25 mouse cellular contexts compared by ENCODE assay signal in genomic region chr2:131970597-131970996, GRCm38 (mm10). TPM values are rescaled to one million over a fixed set of nuclear protein-coding genes. Genes with fewer than 3 reads are reported as not detected.
DNase-seq lines count a peak whose midpoint lies in the region; ATAC-seq and TF ChIP-seq lines count a peak whose summit lies in the region.
"Had no signal": no experiment of that assay in that cellular context is flagged by ENCODE, and none has a peak within 500 bp of the region (broad histone marks: within the 10 kb centered on the region; RNA-seq: fewer than 3 reads in every experiment).

No protein-coding gene starts in this region.

- no peaks in the 10 kb centered on the region; the same call in 1 of the 2 replicates for H3K9me3 ChIP-seq in E14TG2a.4 (ENCODE audit: low read length)
- no peaks in the 10 kb centered on the region for H3K9me3 ChIP-seq in forebrain, embryonic 12.5 days
- H3K9me3 ChIP-seq: embryonic facial prominence, embryonic 12.5 days; embryonic facial prominence, embryonic 15.5 days; forebrain, embryonic 15.5 days; hindbrain, embryonic 10.5 days; hindbrain, embryonic 13.5 days; intestine, embryonic 15.5 days had no signal

- H3K4me1 ChIP-seq in E14TG2a.4 (replicated peaks; ENCODE audit: low read depth, low read length), result no peaks in the 10 kb centered on the region
- no peaks in the 10 kb centered on the region for H3K4me1 ChIP-seq in forebrain, embryonic 12.5 days
- H3K4me1 ChIP-seq: embryonic facial prominence, embryonic 12.5 days; embryonic facial prominence, embryonic 15.5 days; forebrain, embryonic 15.5 days; hindbrain, embryonic 10.5 days; hindbrain, embryonic 13.5 days; intestine, embryonic 15.5 days had no signal

- no peak overlapping the region for H3K9ac ChIP-seq in forebrain, embryonic 12.5 days
- H3K9ac ChIP-seq: embryonic facial prominence, embryonic 12.5 days; embryonic facial prominence, embryonic 15.5 days; forebrain, embryonic 15.5 days; hindbrain, embryonic 13.5 days; intestine, embryonic 15.5 days had no signal

- H3K27me3 ChIP-seq in E14TG2a.4 (ENCODE audit: insufficient read depth, low read length), result no peaks in the 10 kb centered on the region
- no peaks in the 10 kb centered on the region for H3K27me3 ChIP-seq in forebrain, embryonic 12.5 days
- H3K27me3 ChIP-seq: embryonic facial prominence, embryonic 12.5 days; embryonic facial prominence, embryonic 15.5 days; forebrain, embryonic 15.5 days; hindbrain, embryonic 13.5 days; intestine, embryonic 15.5 days had no signal

- peak overlapping the region; percentile 61; the same call in 1 of the 2 replicates for H3K4me3 ChIP-seq in E14TG2a.4 (replicated peaks; ENCODE audit: low read length)
- no peak overlapping the region for H3K4me3 ChIP-seq in forebrain, embryonic 12.5 days (replicated peaks)
- H3K4me3 ChIP-seq: embryonic facial prominence, embryonic 12.5 days; embryonic facial prominence, embryonic 15.5 days; forebrain, embryonic 15.5 days; gastrocnemius, adult 2 months; hindbrain, embryonic 10.5 days; hindbrain, embryonic 13.5 days; intestine, embryonic 15.5 days had no signal

- H3K4me2 ChIP-seq in forebrain, embryonic 12.5 days, result no peak overlapping the region
- H3K4me2 ChIP-seq: embryonic facial prominence, embryonic 12.5 days; embryonic facial prominence, embryonic 15.5 days; forebrain, embryonic 15.5 days; heart, embryonic 11.5 days; hindbrain, embryonic 13.5 days; intestine, embryonic 15.5 days had no signal

- no peaks in the 10 kb centered on the region for H3K36me3 ChIP-seq in E14TG2a.4 (ENCODE audit: insufficient read depth, low read length)
- H3K36me3 ChIP-seq in forebrain, embryonic 12.5 days (replicated peaks), result no peaks in the 10 kb centered on the region
- H3K36me3 ChIP-seq: embryonic facial prominence, embryonic 12.5 days; embryonic facial prominence, embryonic 15.5 days; forebrain, embryonic 15.5 days; hindbrain, embryonic 10.5 days; hindbrain, embryonic 13.5 days; intestine, embryonic 15.5 days had no signal

- no peak overlapping the region for H3K27ac ChIP-seq in forebrain, embryonic 12.5 days
- H3K27ac ChIP-seq: embryonic facial prominence, embryonic 12.5 days; embryonic facial prominence, embryonic 15.5 days; forebrain, embryonic 15.5 days; gastrocnemius, adult 2 months; hindbrain, embryonic 10.5 days; hindbrain, embryonic 13.5 days; intestine, embryonic 15.5 days had no signal

- no peak for ATAC-seq in forebrain, embryonic 12.5 days (ENCODE audit: low FRiP score)
- ATAC-seq: activated CD4-positive, CD25-positive, alpha-beta regulatory T cell, adult 4 months; CD4-positive, CD25-positive, alpha-beta regulatory T cell, adult 4 months; forebrain, embryonic 15.5 days; hindbrain, embryonic 16.5 days; intestine, embryonic 15.5 days had no signal

- no peak for TF ChIP-seq CTCF in E14TG2a.4 (conservative IDR thresholded peaks at IDR 0.05; ENCODE audit: low read length)

- WGBS in forebrain, embryonic 12.5 days, result 96% methylated on average over 2 of the region's 2 CpGs

- DNase-seq in gastrocnemius, postnatal 25 days, result peak; percentile 3
- DNase-seq in gastrocnemius, postnatal 4 days (ENCODE audit: low spot score in 2 of 2), result no peak
- peak; percentile 5 to 29 for DNase-seq in spleen, postnatal 4 days (ENCODE audit: low spot score in 2 of 2)
- DNase-seq in spleen, adult 18-20 months, result no peak
- DNase-seq: adrenal gland, adult 8-10 months; cerebellum, adult 11 months; cerebellum, adult 2 months; cerebellum, adult 9-11 months; cerebellum, postnatal 25 days; gastrocnemius, adult 2 months; gastrocnemius, postnatal 14 days had no signal

RNA-seq across cellular contexts. Expression of gene Prnd, which starts 19.9 kb away (rescaled TPM):
- 1 to 10 TPM in 1 of 2 experiments, under 1 TPM in 1; 0.97 to 1.6 TPM for total RNA-seq in gastrocnemius, postnatal 25 days (2021)
- total RNA-seq in gastrocnemius, postnatal 4 days (2021), result 10 to 100 TPM; 68.5 to 70.9 TPM
- 7.0 and 7.3 TPM in 2 replicates for polyA plus RNA-seq in forebrain, embryonic 12.5 days (2016; fragmentation: Nextera tagmentation; extraction: Ambion mirVana)
- total RNA-seq: common myeloid progenitor, adult 5-6 weeks; granulocyte monocyte progenitor cell, adult 5-6 weeks had no signal

RNA-seq across cellular contexts. Expression of gene Rassf2, which starts 59.5 kb away (rescaled TPM):
- total RNA-seq in gastrocnemius, postnatal 25 days (2021), result 1 to 10 TPM; 5.7 to 6.8 TPM
- total RNA-seq in gastrocnemius, postnatal 4 days (2021), result 10 to 100 TPM; 31.6 to 32.5 TPM
- polyA plus RNA-seq in forebrain, embryonic 12.5 days (2016; fragmentation: Nextera tagmentation; extraction: Ambion mirVana), result 27.8 and 34.1 TPM in 2 replicates

Comparison
In these comparisons a context has a peak if more than half of its experiments do, and no peak if none do; other contexts are left out.
1. DNase-seq: peak in gastrocnemius, postnatal 25 days (single experiment) and spleen, postnatal 4 days (2 of 2); none in gastrocnemius, postnatal 4 days (0 of 2) and spleen, adult 18-20 months (0 of 2).
2. RNA of gene Prnd, which starts 19.9 kb away (total RNA-seq): 68.5 to 70.9 TPM in gastrocnemius, postnatal 4 days; 0.97 to 1.6 TPM in gastrocnemius, postnatal 25 days; every median in the first group is over 10 times any median in the second.
3. RNA of gene Rassf2, which starts 59.5 kb away (total RNA-seq): 31.6 to 32.5 TPM in gastrocnemius, postnatal 4 days; 5.7 to 6.8 TPM in gastrocnemius, postnatal 25 days; every median in the first group is over 4 times any median in the second.